Mouse (Mus musculus): Measurements from ENCODE around the gene Enox1. TPM values are rescaled to one million over a fixed set of nuclear protein-coding genes. Genes with fewer than 3 reads are reported as not detected.
"Not testable (repeated sequence)": the region's sequence is repeated elsewhere in the genome, so short reads cannot be mapped to it uniquely, and the experiment has no call there.

Enox1 gene
- 0.27 and 0.30 TPM in 2 replicates for polyA plus RNA-seq (2012; rRNA removed)

DNA sequence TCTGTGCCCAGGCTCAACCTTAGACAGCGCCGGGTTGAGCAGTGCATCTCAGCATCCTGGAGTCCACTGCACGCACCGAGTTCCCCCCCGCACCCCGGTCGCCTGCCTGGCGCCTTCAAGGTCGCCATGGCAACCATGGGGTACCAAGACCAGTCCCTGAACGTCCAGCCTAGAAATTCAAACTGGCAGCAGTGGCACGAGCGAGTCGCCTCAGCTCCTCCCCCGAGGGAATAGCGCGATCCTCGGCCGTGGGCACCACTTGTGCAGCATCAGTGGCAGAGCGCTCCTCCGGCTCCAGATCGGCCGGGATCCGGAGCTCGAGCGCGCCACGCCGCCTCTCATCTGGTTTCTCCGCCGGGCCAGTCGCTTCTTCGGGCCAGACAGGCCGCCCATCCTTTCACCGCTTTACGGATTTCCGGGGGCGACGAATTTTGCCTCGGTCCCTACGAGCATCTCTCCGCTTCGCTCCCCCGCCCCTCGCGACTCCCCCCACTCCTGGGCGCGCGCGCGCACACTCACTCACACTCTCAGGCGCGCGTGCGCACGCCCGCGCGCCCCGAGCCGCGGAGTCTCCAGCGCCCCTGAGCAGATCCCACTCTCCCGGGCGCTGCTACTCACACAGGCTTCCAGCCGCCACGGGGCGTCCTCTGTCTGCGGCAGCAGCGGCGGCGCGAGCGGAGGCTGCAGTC is at the start of gene Enox1:
Gene Enox1, plus strand, starts transcription at position 542 of the 689 bp plus-strand sequence.
- TF ChIP-seq POLR2A (IDR thresholded peaks at IDR 0.05; ENCODE audit: low read depth, low read length) (no peak), CTCF (IDR thresholded peaks at IDR 0.05; ENCODE audit: extremely low read depth, insufficient read length, insufficient replicate concordance, low read depth, low read length) (no peak)
- H3K27me3 ChIP-seq (ENCODE audit: control insufficient read depth, insufficient read depth, low read length) = peaks cover 19% of the 10 kb centered on the region
- no peaks in the 10 kb centered on the region; the same call in 1 of the 2 replicates for H3K4me1 ChIP-seq (ENCODE audit: control insufficient read depth, insufficient read depth, insufficient read length, low read length)
- H3K4me3 ChIP-seq (ENCODE audit: low read depth, low read length) = peak within 1 kb of the TSS; percentile 66
- H3K36me3 ChIP-seq (ENCODE audit: control insufficient read depth, insufficient read depth, low read length) = no peaks in the 10 kb centered on the region
- no peak within 1 kb of the TSS for H3K27ac ChIP-seq (ENCODE audit: insufficient read depth, low read depth, low read length)
- 1% methylated on average over 73 of the region's 73 CpGs for WGBS

GRCm38 (mm10) chr14:77110622-77111021 is 45.9 kb upstream of the Enox1 start:
- H3K27me3 ChIP-seq (ENCODE audit: control insufficient read depth, insufficient read depth, low read length); H3K4me1 ChIP-seq (ENCODE audit: control insufficient read depth, insufficient read depth, insufficient read length, low read length); H3K36me3 ChIP-seq (ENCODE audit: control insufficient read depth, insufficient read depth, low read length); H3K4me3 ChIP-seq (ENCODE audit: low read depth, low read length); H3K27ac ChIP-seq (ENCODE audit: insufficient read depth, low read depth, low read length): not testable (repeated sequence)
- 86% methylated on average over 5 of the region's 5 CpGs for WGBS

GRCm38 (mm10) chr14:77130612-77131011 is 26.0 kb upstream of the Enox1 start:
- no peak overlapping the region for H3K4me3 ChIP-seq (ENCODE audit: low read depth, low read length)
- 90% methylated on average over 5 of the region's 5 CpGs for WGBS
- TF ChIP-seq CTCF (IDR thresholded peaks at IDR 0.05; ENCODE audit: extremely low read depth, insufficient read length, insufficient replicate concordance, low read depth, low read length) = no peak
- no peak for TF ChIP-seq POLR2A (IDR thresholded peaks at IDR 0.05; ENCODE audit: low read depth, low read length)
- H3K36me3 ChIP-seq (ENCODE audit: control insufficient read depth, insufficient read depth, low read length) = no peaks in the 10 kb centered on the region
- no peak overlapping the region for H3K27ac ChIP-seq (ENCODE audit: insufficient read depth, low read depth, low read length)
- H3K27me3 ChIP-seq (ENCODE audit: control insufficient read depth, insufficient read depth, low read length) = no peaks in the 10 kb centered on the region
- no peaks in the 10 kb centered on the region for H3K4me1 ChIP-seq (ENCODE audit: control insufficient read depth, insufficient read depth, insufficient read length, low read length)

DNA sequence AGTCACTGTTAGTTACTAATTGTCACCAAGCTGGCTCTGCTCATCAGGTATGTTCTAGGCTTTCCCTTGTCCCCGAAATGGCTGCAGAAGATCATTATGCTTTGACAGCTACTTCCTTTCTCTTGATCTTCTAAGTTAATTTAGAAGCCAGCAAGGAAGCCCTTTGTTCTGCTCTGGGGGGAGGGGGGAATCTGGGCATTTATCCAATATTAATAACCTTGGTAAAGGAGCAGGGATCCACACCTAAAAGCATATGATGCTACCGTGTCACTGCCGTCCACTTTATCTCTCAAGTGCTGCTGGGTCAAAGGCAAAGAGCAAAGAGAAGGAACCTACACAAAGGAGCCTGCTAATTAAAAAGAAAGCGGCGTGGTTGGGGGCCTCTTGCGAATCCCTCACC is 19.6 kb upstream of the Enox1 start:
- no peak overlapping the region for H3K27ac ChIP-seq (ENCODE audit: insufficient read depth, low read depth, low read length)
- H3K4me3 ChIP-seq (ENCODE audit: low read depth, low read length) = no peak overlapping the region
- WGBS = 48% methylated on average over 6 of the region's 6 CpGs
- H3K36me3 ChIP-seq (ENCODE audit: control insufficient read depth, insufficient read depth, low read length) = no peaks in the 10 kb centered on the region
- H3K4me1 ChIP-seq (ENCODE audit: control insufficient read depth, insufficient read depth, insufficient read length, low read length) = no peaks in the 10 kb centered on the region
- TF ChIP-seq CTCF (IDR thresholded peaks at IDR 0.05; ENCODE audit: extremely low read depth, insufficient read length, insufficient replicate concordance, low read depth, low read length) = no peak
- no peak for TF ChIP-seq POLR2A (IDR thresholded peaks at IDR 0.05; ENCODE audit: low read depth, low read length)
- no peaks in the 10 kb centered on the region for H3K27me3 ChIP-seq (ENCODE audit: control insufficient read depth, insufficient read depth, low read length)

GRCm38 (mm10) chr14:77141324-77142282 is 15.0 kb upstream of the Enox1 start:
- Histone ChIP-seq H3K27ac (ENCODE audit: insufficient read depth, low read depth, low read length) (no peak overlapping the region), H3K4me3 (ENCODE audit: low read depth, low read length) (no peak overlapping the region), H3K36me3 (ENCODE audit: control insufficient read depth, insufficient read depth, low read length) (no peaks in the 10 kb centered on the region), H3K4me1 (ENCODE audit: control insufficient read depth, insufficient read depth, insufficient read length, low read length) (no peaks in the 10 kb centered on the region), H3K27me3 (ENCODE audit: control insufficient read depth, insufficient read depth, low read length) (no peaks in the 10 kb centered on the region)
- peak; percentile 15; the same call in 1 of the 2 replicates for TF ChIP-seq CTCF (IDR thresholded peaks at IDR 0.05; ENCODE audit: extremely low read depth, insufficient read length, insufficient replicate concordance, low read depth, low read length)
- TF ChIP-seq POLR2A (IDR thresholded peaks at IDR 0.05; ENCODE audit: low read depth, low read length) = no peak
- 26% methylated on average over 17 of the region's 17 CpGs for WGBS

- H3K4me1 ChIP-seq (ENCODE audit: control insufficient read depth, insufficient read depth, insufficient read length, low read length) = no peaks in the 10 kb centered on the region
- H3K27me3 ChIP-seq (ENCODE audit: control insufficient read depth, insufficient read depth, low read length) = no peaks in the 10 kb centered on the region
- no peaks in the 10 kb centered on the region for H3K36me3 ChIP-seq (ENCODE audit: control insufficient read depth, insufficient read depth, low read length)
- 60% methylated on average over 4 of the region's 4 CpGs for WGBS
- no peak overlapping the region for H3K27ac ChIP-seq (ENCODE audit: insufficient read depth, low read depth, low read length)
- no peak for TF ChIP-seq POLR2A (IDR thresholded peaks at IDR 0.05; ENCODE audit: low read depth, low read length)
- no peak for TF ChIP-seq CTCF (IDR thresholded peaks at IDR 0.05; ENCODE audit: extremely low read depth, insufficient read length, insufficient replicate concordance, low read depth, low read length)
- no peak overlapping the region for H3K4me3 ChIP-seq (ENCODE audit: low read depth, low read length)
Observed at GRCm38 (mm10) chr14:77145103-77145502, 11.5 kb upstream of the Enox1 start.

DNA sequence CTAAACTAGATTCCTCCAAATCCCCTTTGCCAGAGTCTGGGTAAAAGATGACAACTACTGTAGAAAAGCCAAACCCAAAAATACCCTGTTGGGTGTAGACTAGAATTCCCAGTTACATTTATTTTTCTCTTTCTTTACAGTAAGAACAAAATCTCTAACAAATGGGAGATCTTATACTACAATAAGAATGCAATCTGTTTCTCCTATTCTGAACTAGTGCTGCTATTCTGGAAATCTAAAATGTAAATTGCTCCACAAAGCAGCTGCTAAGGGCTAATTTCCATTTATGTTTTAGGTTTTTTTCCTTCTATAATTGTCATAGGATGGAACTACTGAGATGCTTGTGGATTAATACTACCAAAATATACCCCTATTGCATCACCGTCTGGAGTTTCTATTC is 8.9 kb upstream of the Enox1 start:
- 92% methylated on average over 1 of the region's 1 CpGs for WGBS
- Histone ChIP-seq H3K36me3 (ENCODE audit: control insufficient read depth, insufficient read depth, low read length) (no peaks in the 10 kb centered on the region), H3K4me1 (ENCODE audit: control insufficient read depth, insufficient read depth, insufficient read length, low read length) (no peaks in the 10 kb centered on the region), H3K27me3 (ENCODE audit: control insufficient read depth, insufficient read depth, low read length) (no peaks in the 10 kb centered on the region), H3K4me3 (ENCODE audit: low read depth, low read length) (no peak overlapping the region), H3K27ac (ENCODE audit: insufficient read depth, low read depth, low read length) (no peak overlapping the region)
- TF ChIP-seq CTCF (IDR thresholded peaks at IDR 0.05; ENCODE audit: extremely low read depth, insufficient read length, insufficient replicate concordance, low read depth, low read length) = no peak
